Mouse (Mus musculus) mammary gland, adult 2 months (tissue): ENCODE results near the gene Olfr1305. TPM values are rescaled to one million over a fixed set of nuclear protein-coding genes. Genes with fewer than 3 reads are reported as not detected.

Experiments
- polyA plus RNA-seq: library from polyadenylated mRNA; depleted of rRNA; stranded (reverse); fragments of >200 nt; gene quantifications from 2 replicates; pipeline ENCODE4 v1.2.3, GENCODE M21; 2012; ENCODE audit warnings: low replicate concordance; rRNA removed

Olfr1305 gene
- not detected in 2 replicates for polyA plus RNA-seq

DNA sequence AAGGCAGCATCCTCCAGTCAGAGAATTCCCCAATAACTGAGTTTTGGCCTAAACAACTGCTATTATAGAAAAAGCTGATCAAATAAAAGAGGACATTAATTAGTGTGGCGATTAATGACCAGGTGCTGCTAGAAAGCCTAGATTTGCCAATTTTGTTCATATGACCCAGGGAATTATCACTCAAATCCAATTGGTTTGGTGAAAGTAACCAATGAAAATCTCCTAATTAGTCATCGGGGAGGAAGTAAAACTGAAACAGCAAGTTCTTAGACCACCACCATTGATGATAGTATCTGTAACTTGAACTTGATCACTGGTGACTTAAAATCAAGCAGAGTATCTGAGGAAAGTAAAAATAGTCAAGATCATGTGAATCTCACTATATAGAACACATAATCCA, at the start of gene Olfr1305:
Gene Olfr1305 (minus strand): TSS at position 101 of the 400 bp plus-strand sequence.

DNA sequence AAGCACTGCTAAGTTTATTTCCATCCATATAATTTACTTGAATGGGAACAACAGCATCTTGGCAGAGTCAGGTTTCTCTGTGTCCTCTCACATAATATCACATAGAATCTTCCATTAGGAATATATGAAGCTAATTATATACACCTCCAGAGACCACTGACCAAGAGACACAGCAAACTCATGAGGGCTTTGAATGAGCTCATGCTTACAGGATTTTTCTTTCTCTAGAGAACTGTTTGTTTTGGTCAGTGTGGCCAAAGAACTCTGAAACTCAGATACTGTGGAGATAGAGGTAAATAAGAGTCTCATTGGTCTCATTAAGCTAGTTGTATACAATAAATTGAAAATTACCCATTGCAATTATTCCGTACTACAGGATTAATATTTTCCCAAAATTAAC, 39.2 kb upstream of the Olfr1305 start, which contains the start of gene Olfr1306:
Gene Olfr1306 (minus strand): TSS at position 101 of the 400 bp plus-strand sequence.

DNA sequence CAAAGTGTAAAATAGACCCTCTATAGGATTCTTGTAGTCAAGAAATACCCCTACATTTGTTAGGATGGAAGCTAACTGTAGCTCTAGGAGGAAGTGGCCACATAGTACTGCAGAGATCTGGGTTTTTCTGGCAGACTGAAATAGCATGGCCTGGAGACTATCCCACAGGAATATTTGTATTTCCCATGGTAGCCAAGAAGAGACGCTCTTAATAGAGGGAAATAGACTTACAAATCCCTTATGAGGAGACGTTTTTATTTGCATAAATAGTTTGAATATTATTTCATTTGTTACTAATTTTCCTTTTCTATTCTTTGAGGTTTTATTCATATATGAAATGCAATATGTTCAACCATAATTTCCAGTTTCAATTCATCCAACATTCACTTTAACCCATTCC, 56.7 kb downstream of the Olfr1305 start, which contains the start of gene Olfr1303:
Gene Olfr1303 (minus strand): TSS at position 101 of the 400 bp plus-strand sequence.

Other genes with a start within 250 kb of the Olfr1305 start
- not detected in 2 replicates for gene Olfr1298, start 227.9 kb downstream of the Olfr1305 start, polyA plus RNA-seq
- gene Olfr1299, start 215.7 kb downstream of the Olfr1305 start, polyA plus RNA-seq = not detected in 2 replicates
- not detected in 2 replicates for gene Olfr1301, start 126.1 kb downstream of the Olfr1305 start, polyA plus RNA-seq
- gene Olfr1302, start 99.7 kb downstream of the Olfr1305 start, polyA plus RNA-seq = not detected in 2 replicates
- not detected in 2 replicates for gene Olfr1303, start 56.8 kb downstream of the Olfr1305 start, polyA plus RNA-seq
- not detected in 2 replicates for gene Olfr1306, start 39.1 kb upstream of the Olfr1305 start, polyA plus RNA-seq
- gene Olfr1307, start 72.3 kb upstream of the Olfr1305 start, polyA plus RNA-seq = not detected in 2 replicates
- gene Olfr1308, start 87.8 kb upstream of the Olfr1305 start, polyA plus RNA-seq = not detected in 2 replicates
- gene Olfr1309, start 113.1 kb upstream of the Olfr1305 start, polyA plus RNA-seq = not detected in 2 replicates
- not detected in 2 replicates for gene Olfr1310, start 135.6 kb upstream of the Olfr1305 start, polyA plus RNA-seq
- not detected in 2 replicates for gene Olfr1311, start 147.3 kb upstream of the Olfr1305 start, polyA plus RNA-seq
- not detected in 2 replicates for gene Olfr1312, start 173.1 kb upstream of the Olfr1305 start, polyA plus RNA-seq
- gene Olfr1313, start 200.7 kb upstream of the Olfr1305 start, polyA plus RNA-seq = not detected in 2 replicates
- not detected in 2 replicates for gene Olfr1314, start 219.6 kb upstream of the Olfr1305 start, polyA plus RNA-seq
- not detected in 2 replicates for gene Olfr1315-ps1, start 238.3 kb upstream of the Olfr1305 start, polyA plus RNA-seq